Mouse (Mus musculus) ovary, postnatal 10 days (tissue): ENCODE measurements around the gene Gm26602.

Source experiments
- DNase-seq: peaks from one replicate; pipeline ENCODE4 v3.0.0; 2022; ENCODE audit warnings: low spot score

Gene Gm26602

GRCm38 (mm10) chr10:79959847-79960601 is 49.4 kb downstream of the Gm26602 start, which contains the start of gene Wdr18:
Gene Wdr18 (plus strand): TSS chr10:79960152.
- peak; percentile 99 for DNase-seq
